Mouse (Mus musculus) liver, embryonic 14.5 days (tissue): ENCODE data around the gene Spp2.

Source experiments
- CTCF ChIP-seq: IDR thresholded peaks from 2 replicates; pipeline ENCODE4 v1.5.1; 2016; ENCODE audit warnings: antibody characterized with exemption, low read depth, control low read depth
- EP300 ChIP-seq: IDR thresholded peaks from 2 replicates; pipeline ENCODE4 v1.6.1; 2016; ENCODE audit warnings: antibody characterized with exemption, low read depth

DNA sequence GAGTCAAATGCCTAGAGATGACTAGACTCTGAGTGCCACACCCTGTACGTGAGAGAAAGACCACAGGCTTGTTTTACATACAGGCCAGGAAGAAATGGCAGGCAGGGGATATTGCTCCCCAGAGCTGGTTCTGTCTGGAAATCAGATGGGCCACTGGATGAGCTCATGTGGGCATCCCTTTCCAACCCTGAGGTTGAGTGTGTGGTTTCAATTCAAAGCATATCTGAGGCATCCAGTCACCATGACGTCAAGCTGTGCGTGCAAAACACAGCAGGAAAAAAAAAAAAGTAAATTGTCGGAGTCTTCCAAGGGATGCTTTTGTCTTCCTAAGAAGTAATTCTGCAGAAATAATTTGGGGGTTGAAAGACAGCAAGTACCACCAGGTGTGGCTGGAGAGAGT is 45.7 kb upstream of the Spp2 start:
- TF ChIP-seq CTCF (no peak), EP300 (no peak)
